Mouse (Mus musculus) urinary bladder, postnatal 14 days (tissue): ENCODE data around the gene 1700001P01Rik.

Experiments
- DNase-seq: peaks from one replicate; pipeline ENCODE4 v3.0.0; 2021; ENCODE audit warnings: low spot score

Gene 1700001P01Rik

GRCm38 (mm10) chr11:97775808-97776496, at the start of gene 1700001P01Rik:
TSS of gene 1700001P01Rik (minus strand) at chr11:97775918.
- no peak for DNase-seq

GRCm38 (mm10) chr11:97825295-97825694, 49.6 kb upstream of the 1700001P01Rik start:
- DNase-seq: no peak

- no peak for DNase-seq
These were observed 49.2 kb upstream of the 1700001P01Rik start for GRCm38 (mm10) chr11:97824895-97825294.

- DNase-seq: no peak
These were observed 48.5 kb upstream of the 1700001P01Rik start for GRCm38 (mm10) chr11:97824168-97824567.

GRCm38 (mm10) chr11:97822840-97823603, 47.3 kb upstream of the 1700001P01Rik start:
- DNase-seq: no peak

- no peak for DNase-seq
These were observed 45.8 kb upstream of the 1700001P01Rik start for GRCm38 (mm10) chr11:97821401-97822064.

- DNase-seq: peak; percentile 81
These were observed 45.1 kb upstream of the 1700001P01Rik start for GRCm38 (mm10) chr11:97820840-97821239.

- no peak for DNase-seq
These were observed 44.2 kb upstream of the 1700001P01Rik start for GRCm38 (mm10) chr11:97819923-97820322.

- no peak for DNase-seq
These were observed 43.4 kb upstream of the 1700001P01Rik start for GRCm38 (mm10) chr11:97819102-97819501.

GRCm38 (mm10) chr11:97818571-97818970, 42.9 kb upstream of the 1700001P01Rik start:
- no peak for DNase-seq

GRCm38 (mm10) chr11:97818003-97818402, 42.3 kb upstream of the 1700001P01Rik start:
- no peak for DNase-seq

GRCm38 (mm10) chr11:97817379-97817778, 41.7 kb upstream of the 1700001P01Rik start:
- no peak for DNase-seq

GRCm38 (mm10) chr11:97816916-97817315, 41.2 kb upstream of the 1700001P01Rik start:
- no peak for DNase-seq

GRCm38 (mm10) chr11:97816176-97816575, 40.5 kb upstream of the 1700001P01Rik start:
- DNase-seq: no peak

- DNase-seq: no peak
These were observed 40.0 kb upstream of the 1700001P01Rik start for GRCm38 (mm10) chr11:97815736-97816135.

- DNase-seq: no peak
These were observed 38.2 kb upstream of the 1700001P01Rik start for GRCm38 (mm10) chr11:97813746-97814515.

- no peak for DNase-seq
These were observed 37.4 kb upstream of the 1700001P01Rik start for GRCm38 (mm10) chr11:97813085-97813484.

- no peak for DNase-seq
These were observed 36.8 kb upstream of the 1700001P01Rik start for GRCm38 (mm10) chr11:97812491-97812921.

GRCm38 (mm10) chr11:97811569-97812362, 36.0 kb upstream of the 1700001P01Rik start:
- DNase-seq: no peak

- DNase-seq: no peak
These were observed 35.3 kb upstream of the 1700001P01Rik start for GRCm38 (mm10) chr11:97810970-97811369.

GRCm38 (mm10) chr11:97810356-97810755, 34.6 kb upstream of the 1700001P01Rik start:
- peak; percentile 79 for DNase-seq
